Mouse (Mus musculus): ENCODE results near the gene Hsf5.

The Hsf5 gene

GRCm38 (mm10) chr11:87642865-87643264 lies 25.9 kb downstream of the Hsf5 start:
- DNase-seq (ENCODE audit: low spot score) = no peak

- no peak for DNase-seq (ENCODE audit: low spot score)
Measured at GRCm38 (mm10) chr11:87654693-87655092, 37.7 kb downstream of the Hsf5 start.

GRCm38 (mm10) chr11:87659216-87659615 lies 42.3 kb downstream of the Hsf5 start:
- no peak for DNase-seq (ENCODE audit: low spot score)

GRCm38 (mm10) chr11:87662407-87662806 lies 45.4 kb downstream of the Hsf5 start, which contains the start of gene Rnf43:
Gene Rnf43 (plus strand): TSS chr11:87662722.
- peak; percentile 77 for DNase-seq (ENCODE audit: low spot score)

- DNase-seq (ENCODE audit: low spot score) = no peak
Measured at GRCm38 (mm10) chr11:87662822-87663221, 45.9 kb downstream of the Hsf5 start.

- DNase-seq (ENCODE audit: low spot score) = no peak
Measured at GRCm38 (mm10) chr11:87663948-87664347, 47.0 kb downstream of the Hsf5 start.

- DNase-seq (ENCODE audit: low spot score) = no peak
Measured at GRCm38 (mm10) chr11:87664521-87664920, 47.6 kb downstream of the Hsf5 start.

GRCm38 (mm10) chr11:87665224-87665623 lies 48.3 kb downstream of the Hsf5 start:
- DNase-seq (ENCODE audit: low spot score) = no peak

GRCm38 (mm10) chr11:87665658-87666057 lies 48.7 kb downstream of the Hsf5 start:
- DNase-seq (ENCODE audit: low spot score) = no peak

GRCm38 (mm10) chr11:87666256-87667035 lies 49.5 kb downstream of the Hsf5 start:
- DNase-seq (ENCODE audit: low spot score) = no peak

- DNase-seq (ENCODE audit: low spot score) = no peak
Measured at GRCm38 (mm10) chr11:87667107-87668090, 50.4 kb downstream of the Hsf5 start.

- DNase-seq (ENCODE audit: low spot score) = no peak
Measured at GRCm38 (mm10) chr11:87673282-87673681, 56.3 kb downstream of the Hsf5 start.

GRCm38 (mm10) chr11:87675606-87676005 lies 58.6 kb downstream of the Hsf5 start:
- no peak for DNase-seq (ENCODE audit: low spot score)

GRCm38 (mm10) chr11:87677756-87678155 lies 60.8 kb downstream of the Hsf5 start:
- no peak for DNase-seq (ENCODE audit: low spot score)

GRCm38 (mm10) chr11:87678545-87678944 lies 61.6 kb downstream of the Hsf5 start:
- no peak for DNase-seq (ENCODE audit: low spot score)

- no peak for DNase-seq (ENCODE audit: low spot score)
Measured at GRCm38 (mm10) chr11:87678976-87679375, 62.0 kb downstream of the Hsf5 start.

- no peak for DNase-seq (ENCODE audit: low spot score)
Measured at GRCm38 (mm10) chr11:87680786-87681185, 63.8 kb downstream of the Hsf5 start.

GRCm38 (mm10) chr11:87682096-87682495 lies 65.1 kb downstream of the Hsf5 start:
- DNase-seq (ENCODE audit: low spot score) = no peak

- no peak for DNase-seq (ENCODE audit: low spot score)
Measured at GRCm38 (mm10) chr11:87682838-87683571, 66.0 kb downstream of the Hsf5 start.

- DNase-seq (ENCODE audit: low spot score) = no peak
Measured at GRCm38 (mm10) chr11:87686407-87686806, 69.4 kb downstream of the Hsf5 start.

GRCm38 (mm10) chr11:87687246-87688225 lies 70.6 kb downstream of the Hsf5 start:
- DNase-seq (ENCODE audit: low spot score) = no peak
